Comparison of ENCODE assay signal across 8 mouse cellular contexts in the genomic region with DNA sequence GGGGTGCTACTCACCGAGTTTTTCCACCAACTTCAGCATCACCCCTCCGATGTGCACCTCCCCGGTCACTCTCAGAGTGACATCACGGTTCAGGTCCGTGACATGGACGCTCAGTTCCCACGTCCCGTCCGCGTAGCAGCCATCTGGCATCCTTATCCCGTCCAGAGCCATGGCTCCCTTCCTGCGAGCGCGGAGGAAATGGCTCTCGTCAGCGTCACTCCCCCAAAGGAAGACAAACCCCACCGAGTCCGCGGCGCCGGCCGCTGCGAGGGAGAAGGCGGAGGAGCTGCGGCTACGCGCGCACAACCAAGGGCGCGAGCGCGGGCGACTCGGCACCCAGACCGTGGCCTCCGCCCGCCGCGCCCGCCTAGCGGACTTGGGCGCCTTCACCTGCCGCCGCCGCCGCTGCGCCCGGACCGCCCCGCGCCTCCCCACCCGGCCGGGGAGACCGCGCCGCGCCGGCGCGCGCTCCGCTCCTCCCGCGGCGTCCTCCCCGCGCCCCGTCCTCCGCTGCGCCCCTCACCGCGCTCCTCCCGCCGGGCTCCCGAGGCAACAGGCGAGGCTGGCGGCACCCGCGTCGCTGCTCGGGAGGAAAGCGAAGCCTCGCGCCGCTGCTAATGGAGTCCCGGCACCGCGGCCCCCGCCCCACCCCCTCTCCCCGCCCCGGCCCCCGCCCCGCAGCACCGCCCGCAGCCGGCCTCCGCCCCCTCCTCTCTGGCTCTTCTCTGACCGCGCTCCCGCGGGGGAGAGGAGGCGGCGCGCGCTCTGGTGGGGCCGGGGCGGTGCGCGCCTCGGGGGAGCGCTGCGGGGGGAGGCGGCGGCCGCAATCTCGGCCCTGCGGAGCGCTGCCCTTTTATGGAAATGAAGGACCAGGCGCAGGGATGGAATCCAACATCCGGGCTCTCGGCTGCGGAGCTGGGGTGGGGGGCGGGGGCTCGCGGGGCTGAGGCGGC. TPM values are rescaled to one million over a fixed set of nuclear protein-coding genes. Genes with fewer than 3 reads are reported as not detected.
A peak's percentile ranks its signal among the peaks of the same experiment; 100 is the strongest.
DNase-seq lines count a peak whose midpoint lies in the region; ATAC-seq and TF ChIP-seq lines count a peak whose summit lies in the region.

A gene (minus strand): TSS at position 708 of the 953 bp plus-strand sequence.

- TF ChIP-seq POLR2A in cortical plate, adult 2 months (IDR thresholded peaks at IDR 0.05; ENCODE audit: extremely low read depth, insufficient read depth, low read length), result peak; percentile 39; the same call in 1 of the 2 replicates

- H3K4me2 ChIP-seq in hindbrain, embryonic 16.5 days (ENCODE audit: low read length), result peak within 1 kb of the TSS; percentile 84

- H3K4me1 ChIP-seq in cortical plate, adult 2 months (ENCODE audit: control insufficient read depth, insufficient read depth, low read length), result peaks cover 4% of the 10 kb centered on the region; the same call in 1 of the 2 replicates
- H3K4me1 ChIP-seq in hindbrain, embryonic 16.5 days (ENCODE audit: control insufficient read depth, insufficient read depth, low read depth, low read length), result peaks cover 19% of the 10 kb centered on the region

- no peaks in the 10 kb centered on the region for H3K27me3 ChIP-seq in hindbrain, embryonic 16.5 days (replicated peaks; ENCODE audit: control insufficient read depth, insufficient read depth, low read length)

- H3K36me3 ChIP-seq in hindbrain, embryonic 16.5 days (ENCODE audit: control insufficient read depth, insufficient read depth, low read length), result no peaks in the 10 kb centered on the region

- DNase-seq in adrenal gland, adult 8-10 months, result peak; percentile 85
- DNase-seq in gastrocnemius, postnatal 10 days, result peak; percentile 91
- DNase-seq in left cerebral cortex, adult 8-10 months (ENCODE audit: low spot score in 2 of 2), result peak; percentile 48 to 72
- peak; percentile 77 for DNase-seq in right cerebral cortex, postnatal 4 days
- DNase-seq in c-Kit-positive CD71-positive TER-119-positive erythroid progenitor cells, embryonic 14.5 days (ENCODE audit: low spot score), result no peak

- peak within 1 kb of the TSS; percentile 100 for H3K4me3 ChIP-seq in cortical plate, adult 2 months (ENCODE audit: insufficient read depth, low read length)
- H3K4me3 ChIP-seq in hindbrain, embryonic 16.5 days (ENCODE audit: low read length), result peak within 1 kb of the TSS; percentile 85

- ATAC-seq in hindbrain, embryonic 16.5 days, result peak; percentile 87
- peak; percentile 37 for ATAC-seq in megakaryocyte progenitor cell, adult 5-6 weeks (replicated peaks; ENCODE audit: poor library complexity)

- WGBS in hindbrain, embryonic 16.5 days, result 1% methylated on average over 57 of the region's 126 CpGs

- H3K9ac ChIP-seq in hindbrain, embryonic 16.5 days (ENCODE audit: low read depth, low read length), result peak within 1 kb of the TSS; percentile 81

- no peak for TF ChIP-seq CTCF in cortical plate, adult 2 months (IDR thresholded peaks at IDR 0.05; ENCODE audit: extremely low read depth, insufficient read depth, low read length)

- H3K27ac ChIP-seq in cortical plate, adult 2 months (ENCODE audit: insufficient read depth, low read length), result peak within 1 kb of the TSS; percentile 78
- H3K27ac ChIP-seq in hindbrain, embryonic 16.5 days (ENCODE audit: low read depth, low read length), result peak within 1 kb of the TSS; percentile 94

- H3K9me3 ChIP-seq in hindbrain, embryonic 16.5 days (ENCODE audit: control insufficient read depth, low read length), result no peaks in the 10 kb centered on the region

RNA-seq across cellular contexts. Expression of the gene that starts here (rescaled TPM):
- 100 to 1,000 TPM in 2 of 4 experiments, 10 to 100 TPM in 2; 57.4 to 113 (median 98.9) TPM for total RNA-seq in adrenal gland, adult 8-10 months (2022)
- polyA plus RNA-seq in cortical plate, adult 2 months (2012; rRNA removed), result 102 and 108 TPM in 2 replicates
- total RNA-seq in gastrocnemius, postnatal 10 days (2021), result 100 to 1,000 TPM; 207 to 241 TPM
- polyA plus RNA-seq in hindbrain, embryonic 16.5 days (2015; fragmentation: Nextera tagmentation; extraction: Ambion mirVana), result 77.0 and 77.6 TPM in 2 replicates
- total RNA-seq in left cerebral cortex, adult 8-10 months (2022), result 100 to 1,000 TPM in 2 of 4 experiments, 10 to 100 TPM in 2; 88.5 to 113 (median 101) TPM
- not detected in 2 replicates for total RNA-seq in megakaryocyte progenitor cell, adult 5-6 weeks (2015)
- not detected in 2 replicates for total RNA-seq in megakaryocyte progenitor cell, adult 5-6 weeks (2017)

Comparison
In these comparisons a context has a peak if more than half of its experiments do, and no peak if none do; other contexts are left out.
1. RNA of the gene that starts here (total RNA-seq): 207 to 241 TPM in gastrocnemius, postnatal 10 days, 88.5 to 113 TPM in left cerebral cortex, adult 8-10 months and 57.4 to 113 TPM in adrenal gland, adult 8-10 months; not detected in megakaryocyte progenitor cell, adult 5-6 weeks; every median in the first group is over 10 times any median in the second.
2. Peak in ATAC-seq in megakaryocyte progenitor cell, adult 5-6 weeks; RNA of the gene not detected or under 1 TPM.